Mouse (Mus musculus) hindbrain, postnatal 0 days (tissue): Measurements from ENCODE around the gene Limd2. TPM values are rescaled to one million over a fixed set of nuclear protein-coding genes. Genes with fewer than 3 reads are reported as not detected.

Experiments used
- ATAC-seq: fragments of 200-750 bp; cut with Nextera tagmentation; 2 replicates; pipeline ENCODE4 v1.8.0; 2017; ENCODE audit warnings: mild to moderate bottlenecking, moderate TSS enrichment, moderate library complexity
- DNase-seq: peaks from one replicate; pipeline ENCODE4 v3.0.0-alpha.2; 2015; ENCODE audit warnings: low spot score
- H3K27ac ChIP-seq: fragments of 300-500 bp; sonication (generic); 2 replicates; pipeline ENCODE4 v1.5.1; 2014; ENCODE audit warnings: mild to moderate bottlenecking
- H3K27me3 ChIP-seq: fragments of 300-500 bp; sonication (generic); 2 replicates; pipeline ENCODE4 v1.6.1; 2014; ENCODE audit warnings: low read length, mixed read lengths; ENCODE audit not compliant: insufficient read depth
- H3K36me3 ChIP-seq: fragments of 300-500 bp; sonication (generic); 2 replicates; pipeline ENCODE4 v1.6.1; 2014; ENCODE audit warnings: low read length, mixed read lengths; ENCODE audit not compliant: insufficient read depth
- H3K4me1 ChIP-seq: fragments of 300-500 bp; sonication (generic); 2 replicates; pipeline ENCODE4 v1.6.1; 2014; ENCODE audit warnings: antibody characterized with exemption, low read length, mixed read lengths; ENCODE audit not compliant: insufficient read depth
- H3K4me2 ChIP-seq: fragments of 300-500 bp; sonication (generic); 2 replicates; pipeline ENCODE4 v1.6.1; 2014; ENCODE audit warnings: low read depth, mild to moderate bottlenecking, low read length, moderate library complexity, mixed read lengths
- H3K4me3 ChIP-seq: fragments of 300-500 bp; sonication (generic); 2 replicates; pipeline ENCODE4 v1.5.1; 2014; ENCODE audit warnings: low read length
- H3K9ac ChIP-seq: fragments of 300-500 bp; sonication (generic); replicated peaks from 2 replicates; pipeline ENCODE4 v1.6.1; 2014; ENCODE audit warnings: mild to moderate bottlenecking, low read length, moderate library complexity, mixed read lengths
- H3K9me3 ChIP-seq: fragments of 300-500 bp; sonication (generic); 2 replicates; pipeline ENCODE4 v1.6.1; 2016; ENCODE audit warnings: low read length, mixed read lengths
- CTCF ChIP-seq: IDR thresholded peaks from 2 replicates; pipeline ENCODE4 v1.5.1; 2016; ENCODE audit warnings: antibody characterized with exemption, control low read depth, low read depth
- WGBS: fragments of 180-500 bp; shearing (Covaris S2); extraction: QIAGEN DNeasy Blood & Tissue Kit; methylation state at CpG from one replicate; pipeline ENCODE4 v1.1.7; 2014; 5-methylcytosine and 5-hydroxymethylcytosine counted together
- polyA plus RNA-seq: library from polyadenylated mRNA; unstranded; fragments of >200 nt; fragmentation: Nextera tagmentation; extraction: Ambion mirVana; gene quantifications from 2 replicates; pipeline ENCODE4 v1.2.1, GENCODE M21; 2015
- total RNA-seq: library from RNA; depleted of rRNA; stranded (reverse); fragments of >200 nt; gene quantifications from 2 replicates; pipeline ENCODE4 v1.2.3, GENCODE M21; 2014

The Limd2 gene
- total and polyA plus RNA-seq, 2 experiments from 2014 or later, result 80.6 to 120 TPM

DNA sequence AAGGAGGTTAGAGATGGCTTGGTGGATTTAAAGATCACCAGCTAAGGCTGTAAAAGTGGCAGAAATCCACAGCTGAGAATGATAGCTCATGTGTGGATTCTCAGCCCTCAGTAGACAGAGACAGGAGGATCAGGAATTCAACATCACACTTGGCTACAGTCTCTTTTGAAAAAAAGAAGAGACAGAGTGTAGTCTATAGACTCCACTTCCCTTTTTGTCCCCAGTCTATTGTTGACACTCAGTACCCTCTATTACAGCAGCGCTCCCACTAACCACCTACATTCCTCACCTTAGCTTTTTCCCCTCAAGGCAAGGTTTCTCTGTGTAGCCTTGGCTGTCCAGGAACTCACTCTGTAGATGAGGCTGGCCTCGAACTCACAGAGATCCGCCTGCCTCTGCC is 31.1 kb upstream of the Limd2 start:
- Histone ChIP-seq H3K4me1 (peaks cover 8% of the 10 kb centered on the region), H3K9me3 (no peaks in the 10 kb centered on the region), H3K27ac (no peak overlapping the region), H3K4me3 (no peak overlapping the region), H3K27me3 (no peaks in the 10 kb centered on the region), H3K36me3 (no peaks in the 10 kb centered on the region), H3K9ac (no peak overlapping the region), H3K4me2 (no peak overlapping the region)
- ATAC-seq (no peak), DNase-seq (no peak)
- no peak for TF ChIP-seq CTCF
- whole genome bisulfite sequencing, result 98% methylated on average over 3 of the region's 3 CpGs

DNA sequence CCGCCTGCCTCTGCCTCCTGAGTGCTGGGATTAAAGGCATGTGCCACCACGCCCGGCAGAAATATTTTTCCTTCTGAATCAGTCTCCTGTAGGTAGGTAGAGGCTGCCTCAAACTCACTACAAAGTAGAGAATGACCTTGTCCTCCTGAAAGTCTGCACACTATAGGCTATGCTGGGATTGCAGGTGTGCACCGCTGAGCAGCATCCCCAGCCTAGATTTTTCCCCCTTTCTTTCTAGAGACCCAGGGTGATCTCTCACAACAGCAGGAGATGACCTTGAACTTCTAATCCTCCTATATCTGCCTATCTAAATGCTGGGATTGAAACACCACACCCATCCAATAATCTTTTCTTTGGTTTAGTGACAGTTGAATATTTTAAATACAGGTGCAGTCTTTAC is 26.7 kb upstream of the Limd2 start:
- ATAC-seq, result no peak
- Histone ChIP-seq H3K4me2 (no peak overlapping the region), H3K4me3 (no peak overlapping the region), H3K9me3 (no peaks in the 10 kb centered on the region), H3K9ac (no peak overlapping the region), H3K36me3 (peaks cover 7% of the 10 kb centered on the region; the same call in 1 of the 2 replicates), H3K27ac (no peak overlapping the region), H3K4me1 (peaks cover under 1% of the 10 kb centered on the region; the same call in 1 of the 2 replicates), H3K27me3 (no peaks in the 10 kb centered on the region)
- DNase-seq, result no peak
- 96% methylated on average over 4 of the region's 4 CpGs for WGBS
- TF ChIP-seq CTCF, result no peak

DNA sequence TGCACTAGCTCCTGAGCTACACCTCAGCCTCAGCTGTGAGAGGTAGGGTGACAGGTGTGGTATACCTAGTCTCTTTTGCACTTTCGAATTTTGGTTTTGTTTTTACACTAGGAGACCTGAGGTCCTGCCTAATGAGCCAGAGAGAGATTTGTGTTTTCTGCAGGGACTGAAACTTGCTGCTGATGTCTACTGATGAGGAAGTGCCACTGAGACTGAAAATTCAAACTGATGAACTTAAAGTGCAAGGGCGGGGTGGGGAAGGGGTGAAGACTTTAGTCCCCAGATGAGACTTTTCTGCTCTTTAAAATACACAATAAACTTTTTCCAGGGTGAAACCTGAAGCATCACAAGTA is 19.8 kb upstream of the Limd2 start:
- DNase-seq (no peak), ATAC-seq (no peak)
- Histone ChIP-seq H3K9ac (no peak overlapping the region), H3K4me2 (no peak overlapping the region), H3K27me3 (no peaks in the 10 kb centered on the region), H3K27ac (no peak overlapping the region), H3K36me3 (0 out of 2 replicates have a peak, but pooled peaks cover 4% of the 10 kb centered on the region), H3K4me3 (no peak overlapping the region), H3K4me1 (no peaks in the 10 kb centered on the region), H3K9me3 (no peaks in the 10 kb centered on the region)
- WGBS, result 89% methylated on average over 2 of the region's 2 CpGs
- no peak for TF ChIP-seq CTCF

DNA sequence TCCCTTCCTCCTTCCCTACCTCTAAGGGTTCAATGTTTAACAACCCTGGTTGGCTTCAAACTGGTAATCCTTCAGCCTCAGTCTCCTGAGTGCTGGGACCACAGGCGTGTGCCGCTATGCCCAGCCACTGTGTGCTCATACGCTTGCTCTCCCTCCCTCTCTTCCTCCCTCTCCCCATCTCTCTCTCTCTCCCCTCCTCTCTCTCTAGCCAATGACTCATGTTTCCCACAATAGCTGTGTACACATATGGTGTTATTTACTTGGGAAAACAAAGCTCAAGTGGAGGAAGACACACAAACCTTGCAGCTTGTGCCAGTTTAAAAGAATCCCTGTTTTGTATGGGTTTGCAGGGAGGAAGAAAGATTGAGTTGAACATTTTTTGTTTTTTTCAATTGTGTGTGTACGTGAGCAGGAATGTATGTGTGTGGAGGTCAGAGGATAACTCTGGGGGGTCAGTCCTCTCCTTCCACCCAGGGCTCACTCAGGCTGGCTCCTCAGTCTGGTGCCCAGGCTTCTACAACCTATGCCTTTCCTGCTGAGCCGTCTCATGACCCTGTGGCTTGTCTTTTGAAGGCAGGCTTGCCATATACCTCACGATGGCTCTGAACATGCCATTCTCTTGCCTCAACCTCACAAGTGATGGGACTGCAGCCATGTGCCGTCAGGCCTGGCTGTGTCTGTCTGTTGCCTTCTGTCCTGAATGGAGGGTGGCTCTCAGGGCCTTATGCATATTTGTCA is 19.2 kb upstream of the Limd2 start:
- no peak for TF ChIP-seq CTCF
- DNase-seq, result no peak
- no peaks in the 10 kb centered on the region for H3K27me3 ChIP-seq
- H3K4me2 ChIP-seq, result no peak overlapping the region
- no peak overlapping the region for H3K27ac ChIP-seq
- no peak overlapping the region for H3K4me3 ChIP-seq
- WGBS, result 77% methylated on average over 7 of the region's 7 CpGs
- no peaks in the 10 kb centered on the region for H3K4me1 ChIP-seq
- no peak for ATAC-seq
- 0 out of 2 replicates have a peak, but pooled peaks cover 4% of the 10 kb centered on the region for H3K36me3 ChIP-seq
- no peak overlapping the region for H3K9ac ChIP-seq
- no peaks in the 10 kb centered on the region for H3K9me3 ChIP-seq

DNA sequence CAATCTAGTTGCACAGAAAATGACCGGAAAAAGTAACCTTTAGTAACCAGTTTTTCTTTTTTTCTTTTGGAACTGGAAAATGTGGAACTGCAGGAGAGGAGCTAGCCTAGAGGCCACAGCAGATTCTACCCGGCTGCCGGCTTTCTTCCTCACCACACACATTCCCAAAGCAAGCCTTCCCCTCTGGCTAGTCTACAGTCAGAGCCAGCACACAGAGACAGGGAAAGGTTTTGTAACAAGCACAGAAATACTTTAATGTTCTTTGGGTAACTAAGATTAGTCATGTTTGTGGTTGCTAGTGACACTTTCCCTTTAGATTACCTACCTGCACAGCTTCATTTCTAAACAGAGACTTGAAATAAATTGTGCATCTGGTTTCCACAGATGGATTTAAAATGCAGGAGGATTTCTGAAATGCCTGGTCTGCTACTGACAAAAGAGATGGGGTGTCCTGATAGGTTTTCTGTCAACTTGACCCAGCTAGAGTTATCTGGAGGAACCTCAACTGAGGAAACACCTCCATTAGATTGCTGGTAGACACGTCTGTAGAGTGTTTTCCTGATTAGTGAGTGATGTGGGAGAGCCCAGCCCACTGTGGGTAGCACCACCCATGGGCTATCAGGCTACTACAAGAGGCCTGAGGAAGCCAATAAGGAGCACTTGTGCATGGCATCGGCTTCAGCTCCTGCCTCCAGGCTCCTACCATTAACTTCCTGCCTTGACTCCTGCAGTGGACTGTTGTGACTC is 17.5 kb upstream of the Limd2 start:
- no peak for ATAC-seq
- Histone ChIP-seq H3K4me2 (no peak overlapping the region), H3K4me1 (no peaks in the 10 kb centered on the region), H3K9me3 (no peaks in the 10 kb centered on the region), H3K27ac (no peak overlapping the region), H3K4me3 (no peak overlapping the region), H3K9ac (no peak overlapping the region), H3K27me3 (no peaks in the 10 kb centered on the region), H3K36me3 (0 out of 2 replicates have a peak, but pooled peaks cover 4% of the 10 kb centered on the region)
- no peak for TF ChIP-seq CTCF
- WGBS, result 78% methylated on average over 5 of the region's 5 CpGs
- no peak for DNase-seq

DNA sequence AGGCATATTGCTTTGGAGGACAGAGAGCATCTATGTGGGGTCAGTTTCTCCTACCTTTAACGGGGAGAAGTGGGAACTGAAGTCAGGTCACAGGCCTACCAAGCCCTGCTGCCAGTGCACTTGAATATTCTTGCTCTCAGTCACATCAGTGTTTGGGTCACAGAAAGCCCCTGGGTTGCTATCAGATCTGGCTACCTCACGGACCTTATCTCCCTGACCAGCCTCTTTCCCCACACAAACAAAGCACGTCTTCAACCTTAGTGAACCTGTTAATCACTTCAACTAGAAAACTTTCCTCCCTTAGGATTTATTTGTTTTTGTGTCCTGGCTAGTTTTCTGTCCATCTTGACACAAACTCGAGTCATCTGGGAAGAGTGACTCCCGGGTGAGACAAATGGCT is 15.7 kb upstream of the Limd2 start:
- no peaks in the 10 kb centered on the region for H3K9me3 ChIP-seq
- no peak overlapping the region for H3K9ac ChIP-seq
- H3K27me3 ChIP-seq, result no peaks in the 10 kb centered on the region
- WGBS, result 93% methylated on average over 5 of the region's 5 CpGs
- H3K4me2 ChIP-seq, result no peak overlapping the region
- no peak for TF ChIP-seq CTCF
- no peak overlapping the region for H3K27ac ChIP-seq
- DNase-seq (no peak), ATAC-seq (no peak)
- H3K36me3 ChIP-seq, result no peaks in the 10 kb centered on the region
- H3K4me3 ChIP-seq, result no peak overlapping the region
- H3K4me1 ChIP-seq, result no peaks in the 10 kb centered on the region

DNA sequence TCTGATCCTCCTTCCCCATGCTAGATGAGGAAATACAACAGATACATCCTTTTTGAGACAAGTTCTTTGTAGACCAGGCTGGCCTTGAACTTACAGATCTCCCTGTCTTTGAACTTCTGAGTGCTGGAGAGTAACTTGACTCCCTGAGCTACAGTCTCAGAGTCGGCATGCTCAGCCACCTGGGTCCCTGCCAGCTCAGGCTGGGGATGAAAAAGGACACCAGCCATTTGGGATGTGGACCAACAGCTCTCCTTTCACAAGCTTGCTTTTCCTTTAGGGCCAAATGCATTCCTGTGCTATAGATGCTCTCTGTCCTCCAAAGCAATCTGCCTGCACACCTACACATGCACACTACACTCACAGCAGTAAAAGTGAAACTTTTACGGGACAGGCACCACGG is 14.4 kb upstream of the Limd2 start:
- Histone ChIP-seq H3K9me3 (no peaks in the 10 kb centered on the region), H3K4me3 (no peak overlapping the region), H3K36me3 (peaks cover 4% of the 10 kb centered on the region; the same call in 1 of the 2 replicates), H3K4me1 (no peaks in the 10 kb centered on the region), H3K4me2 (no peak overlapping the region), H3K27ac (no peak overlapping the region), H3K9ac (no peak overlapping the region), H3K27me3 (no peaks in the 10 kb centered on the region)
- 69% methylated on average over 3 of the region's 3 CpGs for WGBS
- DNase-seq (no peak), ATAC-seq (no peak)
- TF ChIP-seq CTCF, result no peak
